Mouse (Mus musculus) embryonic fibroblast, embryonic 13.5 days (primary cell): Measurements from ENCODE around the gene Zbtb42.

Source experiments
- CTCF ChIP-seq: IDR thresholded peaks from 2 replicates; pipeline ENCODE4 v1.5.1; 2011; ENCODE audit warnings: mild to moderate bottlenecking, control low read depth, low read length, moderate library complexity, borderline replicate concordance; ENCODE audit not compliant: insufficient read depth
- POLR2A ChIP-seq: IDR thresholded peaks from 2 replicates; pipeline ENCODE4 v1.6.1; 2011; ENCODE audit warnings: low read depth, mild to moderate bottlenecking, control low read depth, low read length, moderate library complexity

- TF ChIP-seq CTCF (no peak), POLR2A (no peak)
These were observed 579 bp upstream of the Zbtb42 start for GRCm38 (mm10) chr12:112677943-112678554.
